Mouse (Mus musculus) CH12.LX (cell line): ENCODE measurements around the gene Dennd5b. TPM values are rescaled to one million over a fixed set of nuclear protein-coding genes. Genes with fewer than 3 reads are reported as not detected.
A peak's percentile ranks its signal among the peaks of the same experiment; 100 is the strongest.

ENCODE experiments used
- DNase-seq: peaks from one replicate; pipeline ENCODE4 v3.0.0-alpha.2; 2013; ENCODE audit errors: extremely low read depth
- H3K27ac ChIP-seq: 2 replicates; pipeline ENCODE4 v1.5.1; 2012; ENCODE audit warnings: low read depth, mild to moderate bottlenecking, control low read depth, moderate library complexity; ENCODE audit not compliant: insufficient read depth
- H3K27me3 ChIP-seq: replicated peaks from 2 replicates; pipeline ENCODE3; 2012; ENCODE audit warnings: inconsistent platforms
- H3K36me3 ChIP-seq, 2 experiments: replicated peaks in 1 of 2; 2 replicates each; pipeline versions ENCODE3 to v1.6.1; 2012; ENCODE audit warnings: inconsistent platforms in 1 of 2, low read length in 1 of 2, mild to moderate bottlenecking in 1 of 2, mixed read lengths in 1 of 2, moderate library complexity in 1 of 2; ENCODE audit not compliant: control insufficient read depth in 1 of 2, insufficient read depth in 1 of 2
- H3K4me1 ChIP-seq, 2 experiments: 2 replicates each; pipeline ENCODE4 v1.6.1; 2012; ENCODE audit warnings: inconsistent platforms in 1 of 2, moderate library complexity in 1 of 2; ENCODE audit not compliant: insufficient read depth in 2 of 2, control insufficient read depth in 1 of 2
- H3K4me2 ChIP-seq: 2 replicates; pipeline ENCODE4 v1.6.1; 2012; ENCODE audit warnings: low read depth, mild to moderate bottlenecking, control low read depth; ENCODE audit not compliant: poor library complexity, insufficient read depth, severe bottlenecking
- H3K4me3 ChIP-seq, 3 experiments: fragments of 150-350 bp in 1 of 3; sonication (generic) in 1 of 3; replicated peaks in 1 of 3; 2 replicates each; pipeline versions ENCODE3 to v1.5.1; 2011 to 2012; ENCODE audit warnings: low read depth in 2 of 3, low read length in 2 of 3, mild to moderate bottlenecking in 2 of 3, moderate library complexity in 2 of 3, control low read depth in 1 of 3, improper control_type of control experiment in 1 of 3, inconsistent platforms in 1 of 3, mixed read lengths in 1 of 3; ENCODE audit not compliant: poor library complexity in 1 of 3
- H3K79me2 ChIP-seq: replicated peaks from 2 replicates; pipeline ENCODE4 v1.6.1; 2012; ENCODE audit warnings: mild to moderate bottlenecking, moderate library complexity; ENCODE audit not compliant: control insufficient read depth, poor library complexity, insufficient read depth, severe bottlenecking; ENCODE audit errors: extremely low read depth
- H3K9ac ChIP-seq: 2 replicates; pipeline ENCODE4 v1.6.1; 2012; ENCODE audit warnings: low read depth, mild to moderate bottlenecking, control low read depth, moderate library complexity; ENCODE audit not compliant: insufficient read depth
- H3K9me3 ChIP-seq: replicated peaks from 2 replicates; pipeline ENCODE3; 2012; ENCODE audit warnings: low read length, inconsistent platforms, mixed read lengths
- CHD1 ChIP-seq: IDR thresholded peaks from 2 replicates; pipeline ENCODE4 v1.6.1; 2012; ENCODE audit warnings: low read depth, low read length, improper control_type of control experiment, inconsistent platforms
- CTCF ChIP-seq, 2 experiments: IDR thresholded peaks in 1 of 2; conservative IDR thresholded peaks in 1 of 2; 2 replicates each; pipeline ENCODE4 v1.5.1; 2011 to 2012; ENCODE audit warnings: low read depth in 2 of 2, low read length in 2 of 2, improper control_type of control experiment in 1 of 2, inconsistent platforms in 1 of 2, mild to moderate bottlenecking in 1 of 2, moderate library complexity in 1 of 2
- ETS1 ChIP-seq: conservative IDR thresholded peaks from 2 replicates; pipeline ENCODE4 v1.6.1; 2012; ENCODE audit warnings: low read depth, mild to moderate bottlenecking, inconsistent platforms, low read length, improper control_type of control experiment, moderate library complexity
- HCFC1 ChIP-seq: IDR thresholded peaks from 2 replicates; pipeline ENCODE4 v1.6.1; 2012; ENCODE audit warnings: low read depth, mild to moderate bottlenecking, inconsistent platforms, low read length, improper control_type of control experiment
- IRF4 ChIP-seq: IDR thresholded peaks from 2 replicates; pipeline ENCODE4 v1.6.1; 2014; ENCODE audit warnings: low read depth, mild to moderate bottlenecking, inconsistent platforms, low read length, improper control_type of control experiment
- KAT2A ChIP-seq: IDR thresholded peaks from 2 replicates; pipeline ENCODE4 v1.6.1; 2012; ENCODE audit warnings: low read length, improper control_type of control experiment, inconsistent platforms; ENCODE audit not compliant: insufficient replicate concordance
- MAZ ChIP-seq: IDR thresholded peaks from 2 replicates; pipeline ENCODE4 v1.6.1; 2012; ENCODE audit warnings: low read depth, mild to moderate bottlenecking, inconsistent platforms, low read length, improper control_type of control experiment, moderate library complexity
- NELFE ChIP-seq: IDR thresholded peaks from 2 replicates; pipeline ENCODE4 v1.6.1; 2011; ENCODE audit warnings: low read depth, low read length, improper control_type of control experiment
- NRF1 ChIP-seq: IDR thresholded peaks from 2 replicates; pipeline ENCODE4 v1.6.1; 2014; ENCODE audit warnings: low read depth, mild to moderate bottlenecking, inconsistent platforms, low read length, improper control_type of control experiment, moderate library complexity
- POLR2A ChIP-seq: IDR thresholded peaks from 2 replicates; pipeline ENCODE4 v1.6.1; 2011; ENCODE audit warnings: low read depth, mild to moderate bottlenecking, improper control_type of control experiment, low read length
- POLR2AphosphoS2 ChIP-seq: IDR thresholded peaks from 2 replicates; pipeline ENCODE4 v1.6.1; 2011; ENCODE audit warnings: low read depth, low read length, improper control_type of control experiment
- RAD21 ChIP-seq: IDR thresholded peaks from 2 replicates; pipeline ENCODE4 v1.6.1; 2011; ENCODE audit warnings: low read depth, mild to moderate bottlenecking, low read length, improper control_type of control experiment, moderate library complexity
- RCOR1 ChIP-seq: conservative IDR thresholded peaks from 2 replicates; pipeline ENCODE4 v1.6.1; 2012; ENCODE audit warnings: low read depth, mild to moderate bottlenecking, inconsistent platforms, low read length, improper control_type of control experiment
- SIN3A ChIP-seq: IDR thresholded peaks from 2 replicates; pipeline ENCODE4 v1.6.1; 2012; ENCODE audit warnings: low read length, improper control_type of control experiment, inconsistent platforms
- SMC3 ChIP-seq: IDR thresholded peaks from 2 replicates; pipeline ENCODE4 v1.6.1; 2011; ENCODE audit warnings: low read depth, low read length, improper control_type of control experiment
- TBP ChIP-seq: conservative IDR thresholded peaks from 2 replicates; pipeline ENCODE4 v1.6.1; 2011; ENCODE audit warnings: low read depth, low read length, improper control_type of control experiment
- TCF12 ChIP-seq: IDR thresholded peaks from 2 replicates; pipeline ENCODE4 v1.6.1; 2014; ENCODE audit warnings: low read depth, mild to moderate bottlenecking, inconsistent platforms, low read length, improper control_type of control experiment
- ZC3H11A ChIP-seq: IDR thresholded peaks from 2 replicates; pipeline ENCODE4 v1.6.1; 2012; ENCODE audit warnings: low read depth, mild to moderate bottlenecking, inconsistent platforms, low read length, improper control_type of control experiment
- ZKSCAN1 ChIP-seq: IDR thresholded peaks from 2 replicates; pipeline ENCODE4 v1.6.1; 2012; ENCODE audit warnings: low read depth, inconsistent platforms, low read length, improper control_type of control experiment, borderline replicate concordance
- ZNF384 ChIP-seq: IDR thresholded peaks from 2 replicates; pipeline ENCODE4 v1.6.1; 2012; ENCODE audit warnings: low read depth, low read length, improper control_type of control experiment, inconsistent platforms
- dilution Hi-C: fragments of 300-500 bp; cut with MboI; formaldehyde crosslinking; loops from 2 replicates; pipeline ENCODE4 v1.14.3; 2020; ENCODE audit warnings: low sequenced_read_pairs; ENCODE audit not compliant: extremely low pct_unique_long_range_greater_than_20kb, extremely low pct_ligation_motif_present
- in situ Hi-C: fragments of 300-500 bp; cut with MboI; formaldehyde crosslinking; loops from 3 replicates; pipeline ENCODE4 v1.14.3; 2019; ENCODE audit warnings: low sequenced_read_pairs, low pct_ligation_motif_present, low pct_unique_long_range_greater_than_20kb, mixed read lengths
- polyA plus RNA-seq: library from polyadenylated mRNA; unstranded; fragments of >175 nt; gene quantifications from 2 replicates; pipeline ENCODE4 v1.2.1, GENCODE M21; 2012; ENCODE audit warnings: low read depth; ENCODE audit not compliant: insufficient read length
- total RNA-seq, 2 experiments: library from RNA; depleted of rRNA; stranded (reverse); fragments of 300-350 nt in 1 of 2; fragments of >200 nt in 1 of 2; gene quantifications; 2 replicates each; pipeline ENCODE4 v1.2.3; 2012 to 2014

Gene Dennd5b
- total and polyA plus RNA-seq, 3 experiments: 1.6 to 3.1 (median 2.2) TPM

GRCm38 (mm10) chr6:149032198-149032597, 69.3 kb downstream of the Dennd5b start:
- no peaks in the 10 kb centered on the region for H3K9me3 ChIP-seq
- DNase-seq: no peak
- H3K9ac ChIP-seq: no peak overlapping the region
- TF ChIP-seq TCF12: no peak
- TF ChIP-seq CTCF (conservative IDR thresholded peaks at IDR 0.05 in 1 of 2, IDR thresholded peaks at IDR 0.05 in 1 of 2; ENCODE audit: low read depth in 2 of 2, low read length in 2 of 2): no peak
- TF ChIP-seq IRF4: no peak
- no peaks in the 10 kb centered on the region for H3K79me2 ChIP-seq
- in situ Hi-C loops: no loop called here
- H3K27me3 ChIP-seq: no peaks in the 10 kb centered on the region
- no peaks in the 10 kb centered on the region for H3K36me3 ChIP-seq
- H3K27ac ChIP-seq: no peak overlapping the region
- H3K4me2 ChIP-seq: no peak overlapping the region
- dilution Hi-C loops: no loop called here
- no peaks in the 10 kb centered on the region for H3K4me1 ChIP-seq
- H3K4me3 ChIP-seq: no peak overlapping the region

DNA sequence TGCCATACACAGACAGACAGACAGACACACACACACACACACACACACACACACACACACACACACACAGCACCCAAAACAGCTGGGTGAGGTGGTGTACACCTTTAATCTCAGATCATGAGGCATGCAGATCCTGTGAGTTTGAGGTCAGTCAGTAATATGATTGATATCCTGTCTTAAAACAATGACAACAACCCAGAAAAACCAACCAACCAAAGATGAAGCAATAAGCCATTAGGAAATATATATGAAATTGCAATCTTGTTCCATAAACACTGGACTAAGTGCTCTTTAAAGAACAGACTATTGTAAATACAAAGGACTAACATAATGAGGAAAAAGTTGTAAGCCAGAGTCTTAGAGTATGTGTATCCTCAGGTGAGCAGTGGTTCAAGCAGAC, 70.1 kb downstream of the Dennd5b start:
- Histone ChIP-seq H3K4me3 (no peak overlapping the region), H3K79me2 (no peaks in the 10 kb centered on the region), H3K4me2 (no peak overlapping the region), H3K4me1 (no peaks in the 10 kb centered on the region), H3K27me3 (no peaks in the 10 kb centered on the region), H3K27ac (no peak overlapping the region), H3K9me3 (no peaks in the 10 kb centered on the region), H3K36me3 (no peaks in the 10 kb centered on the region), H3K9ac (no peak overlapping the region)
- dilution Hi-C loops (no loop called here), in situ Hi-C loops (no loop called here)
- TF ChIP-seq RAD21: no peak
- no peak for TF ChIP-seq ZNF384
- no peak for DNase-seq

- Histone ChIP-seq H3K36me3 (no peaks in the 10 kb centered on the region), H3K4me3 (no peak overlapping the region), H3K4me1 (no peaks in the 10 kb centered on the region), H3K9me3 (no peaks in the 10 kb centered on the region), H3K9ac (no peak overlapping the region), H3K27ac (no peak overlapping the region), H3K4me2 (no peak overlapping the region)
- no peak for DNase-seq
- in situ Hi-C loops (no loop called here), dilution Hi-C loops (no loop called here)
- TF ChIP-seq ZKSCAN1: no peak
- TF ChIP-seq, all 38 proteins: peak for 0
- Histone ChIP-seq H3K27me3 (no peaks in the 10 kb centered on the region), H3K79me2 (no peaks in the 10 kb centered on the region)
Measured at GRCm38 (mm10) chr6:149018431-149018830, 83.0 kb downstream of the Dennd5b start.

GRCm38 (mm10) chr6:149010766-149011301, 90.6 kb downstream of the Dennd5b start:
- Histone ChIP-seq H3K79me2 (no peaks in the 10 kb centered on the region), H3K9ac (no peak overlapping the region), H3K27me3 (no peaks in the 10 kb centered on the region), H3K9me3 (no peaks in the 10 kb centered on the region), H3K36me3 (peaks cover 2 to 3% of the 10 kb centered on the region in 2 experiments), H3K27ac (no peak overlapping the region), H3K4me3 (no peak overlapping the region), H3K4me1 (no peaks in the 10 kb centered on the region), H3K4me2 (no peak overlapping the region)
- DNase-seq: peak; percentile 61
- dilution Hi-C loops: no loop called here
- in situ Hi-C loops: no loop called here
- TF ChIP-seq ZC3H11A: peak; percentile 48; the same call in 1 of the 2 replicates
- no peak for TF ChIP-seq NRF1
- no peak for TF ChIP-seq POLR2A
- TF ChIP-seq KAT2A: no peak
- peak; percentile 85 for TF ChIP-seq SMC3
- TF ChIP-seq TBP: no peak
- no peak for TF ChIP-seq POLR2AphosphoS2
- no peak for TF ChIP-seq HCFC1
- no peak for TF ChIP-seq ETS1
- no peak for TF ChIP-seq MAZ
- 0 out of 2 replicates have a peak, but pooled peaks have one; percentile 23 for TF ChIP-seq SIN3A
- no peak for TF ChIP-seq CHD1
- TF ChIP-seq RCOR1: no peak
- no peak for TF ChIP-seq NELFE
